Comparison of ENCODE assay signal across 8 mouse cellular contexts in the genomic region with DNA sequence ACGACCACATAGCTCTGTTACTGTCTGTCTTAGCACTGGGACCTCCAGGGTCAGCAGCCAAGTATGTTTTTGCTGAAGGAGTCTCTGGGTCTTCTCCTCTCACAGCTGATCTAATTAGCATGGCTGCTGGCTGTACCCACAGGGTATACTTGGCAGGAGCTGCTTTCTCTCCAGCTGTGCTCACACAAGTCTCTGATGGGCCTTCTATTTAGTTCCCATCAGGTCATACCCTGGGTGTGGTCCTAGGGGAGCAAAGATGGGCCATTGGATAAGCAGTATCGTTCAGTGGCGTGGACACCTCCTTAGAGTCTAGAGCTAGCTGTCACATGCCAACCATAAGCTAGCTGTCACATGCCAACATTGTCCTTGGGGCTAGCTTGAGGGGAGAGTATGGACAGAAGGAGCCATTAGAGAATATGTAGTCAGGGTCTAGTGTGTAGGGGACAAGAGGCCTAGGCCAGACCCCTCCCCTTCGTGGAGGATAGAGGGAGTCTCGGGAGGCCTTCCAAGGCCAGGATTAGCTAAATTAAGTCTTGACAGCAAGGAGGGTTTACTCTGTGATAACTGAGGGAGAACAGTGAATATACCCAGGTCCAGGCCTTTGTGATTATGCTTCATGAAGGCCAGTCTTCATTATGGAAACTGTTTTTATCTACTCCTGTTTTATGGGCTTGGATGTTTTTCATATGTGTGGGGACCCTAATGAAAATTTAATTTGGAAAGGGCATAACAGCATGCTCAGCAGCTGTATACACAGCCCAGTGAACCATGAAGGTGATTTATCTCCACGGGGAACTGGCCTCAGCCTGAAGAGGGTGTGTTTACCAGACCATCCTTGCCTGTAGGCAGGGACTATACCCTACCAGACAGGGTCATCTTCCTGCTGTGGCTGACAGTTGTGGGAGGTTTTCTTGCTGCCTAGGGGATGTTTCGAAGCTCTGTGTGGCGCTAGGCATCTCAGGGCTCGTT.
DNase-seq lines count a peak whose midpoint lies in the region; ATAC-seq and TF ChIP-seq lines count a peak whose summit lies in the region.
"Had no signal": no experiment of that assay in that cellular context is flagged by ENCODE, and none has a peak within 500 bp of the region (broad histone marks: within the 10 kb centered on the region; RNA-seq: fewer than 3 reads in every experiment).

No protein-coding gene starts in this region.

- no peak for TF ChIP-seq POLR2A in bone marrow macrophage, adult 2 months (IDR thresholded peaks at IDR 0.05; ENCODE audit: borderline replicate concordance, low read depth, low read length)

- peak; percentile 97 for ATAC-seq in kidney, embryonic 14.5 days (ENCODE audit: low FRiP score, low TSS enrichment)
- peak; percentile 57; the same call in 1 of the 2 replicates for ATAC-seq in hindbrain, embryonic 14.5 days (ENCODE audit: low FRiP score)
- ATAC-seq in neural tube, embryonic 13.5 days (ENCODE audit: low read depth), result peak; percentile 61

- H3K36me3 ChIP-seq in kidney, embryonic 14.5 days (ENCODE audit: control insufficient read depth, insufficient read depth, low read length), result no peaks in the 10 kb centered on the region
- H3K36me3 ChIP-seq in hindbrain, embryonic 14.5 days (replicated peaks; ENCODE audit: control insufficient read depth, insufficient read depth), result no peaks in the 10 kb centered on the region
- no peaks in the 10 kb centered on the region for H3K36me3 ChIP-seq in neural tube, embryonic 13.5 days

- H3K27ac ChIP-seq in kidney, embryonic 14.5 days (ENCODE audit: low read depth, low read length), result no peak overlapping the region
- peak overlapping the region; percentile 76 for H3K27ac ChIP-seq in bone marrow macrophage, adult 2 months (ENCODE audit: insufficient read depth, low read depth, low read length)
- no peak overlapping the region for H3K27ac ChIP-seq in hindbrain, embryonic 14.5 days
- no peak overlapping the region for H3K27ac ChIP-seq in neural tube, embryonic 13.5 days (replicated peaks)
- H3K27ac ChIP-seq: left cerebral cortex, adult 2 months had no signal

- no peaks in the 10 kb centered on the region for H3K9me3 ChIP-seq in kidney, embryonic 14.5 days (ENCODE audit: control insufficient read depth, low read length)
- no peaks in the 10 kb centered on the region for H3K9me3 ChIP-seq in hindbrain, embryonic 14.5 days (ENCODE audit: control insufficient read depth, low read length)
- H3K9me3 ChIP-seq in neural tube, embryonic 13.5 days, result no peaks in the 10 kb centered on the region

- no peaks in the 10 kb centered on the region for H3K27me3 ChIP-seq in kidney, embryonic 14.5 days (ENCODE audit: control insufficient read depth, insufficient read depth, low read length)
- no peaks in the 10 kb centered on the region for H3K27me3 ChIP-seq in hindbrain, embryonic 14.5 days (ENCODE audit: control insufficient read depth, insufficient read depth, low read length)
- no peaks in the 10 kb centered on the region for H3K27me3 ChIP-seq in neural tube, embryonic 13.5 days

- H3K4me2 ChIP-seq in kidney, embryonic 14.5 days (replicated peaks; ENCODE audit: low read depth, low read length), result no peak overlapping the region
- no peak overlapping the region for H3K4me2 ChIP-seq in hindbrain, embryonic 14.5 days (replicated peaks)
- no peak overlapping the region for H3K4me2 ChIP-seq in neural tube, embryonic 13.5 days

- peaks cover 13% of the 10 kb centered on the region for H3K4me1 ChIP-seq in kidney, embryonic 14.5 days (ENCODE audit: control insufficient read depth, insufficient read depth, low read length)
- peaks cover 35% of the 10 kb centered on the region for H3K4me1 ChIP-seq in bone marrow macrophage, adult 2 months (ENCODE audit: control insufficient read depth, insufficient read depth, low read length)
- H3K4me1 ChIP-seq in hindbrain, embryonic 14.5 days (replicated peaks; ENCODE audit: control insufficient read depth, insufficient read depth, low read length), result no peaks in the 10 kb centered on the region
- peaks cover 24% of the 10 kb centered on the region; the same call in 1 of the 2 replicates for H3K4me1 ChIP-seq in neural tube, embryonic 13.5 days (replicated peaks)

- no peak for DNase-seq in kidney, adult 18-20 months
- no peak for DNase-seq in hindbrain, embryonic 14.5 days (ENCODE audit: low spot score)
- DNase-seq in left cerebral cortex, postnatal 4 days, result no peak
- DNase-seq in yolk sac, embryonic 10.5 days (ENCODE audit: low spot score), result no peak

- intact Hi-C loops in left cerebral cortex, postnatal 4 days (cut with DNase I), result no loop called here

- no peak overlapping the region for H3K9ac ChIP-seq in kidney, embryonic 14.5 days (ENCODE audit: low read depth, low read length)
- no peak overlapping the region for H3K9ac ChIP-seq in hindbrain, embryonic 14.5 days
- no peak overlapping the region for H3K9ac ChIP-seq in neural tube, embryonic 13.5 days

- WGBS in kidney, embryonic 14.5 days, result 28% methylated on average over 9 of the region's 9 CpGs
- 42% methylated on average over 9 of the region's 9 CpGs for WGBS in hindbrain, embryonic 14.5 days
- WGBS in neural tube, embryonic 13.5 days, result 42% methylated on average over 9 of the region's 9 CpGs

- no peak for TF ChIP-seq CTCF in bone marrow macrophage, adult 2 months (IDR thresholded peaks at IDR 0.05; ENCODE audit: low read depth, low read length)

- H3K4me3 ChIP-seq in kidney, embryonic 14.5 days (ENCODE audit: low read length), result no peak overlapping the region
- H3K4me3 ChIP-seq in bone marrow macrophage, adult 2 months (ENCODE audit: insufficient read depth, low read length), result no peak overlapping the region
- no peak overlapping the region for H3K4me3 ChIP-seq in hindbrain, embryonic 14.5 days (replicated peaks; ENCODE audit: low read length)
- no peak overlapping the region for H3K4me3 ChIP-seq in neural tube, embryonic 13.5 days
- H3K4me3 ChIP-seq: left cerebral cortex, adult 2 months had no signal
